In genomic region chr4:132512080-132512479, GRCm38 (mm10) we compare ENCODE assay signal across 22 mouse cellular contexts. TPM values are rescaled to one million over a fixed set of nuclear protein-coding genes. Genes with fewer than 3 reads are reported as not detected.
DNase-seq lines count a peak whose midpoint lies in the region; ATAC-seq and TF ChIP-seq lines count a peak whose summit lies in the region.
"Had no signal": no experiment of that assay in that cellular context is flagged by ENCODE, and none has a peak within 500 bp of the region (broad histone marks: within the 10 kb centered on the region; RNA-seq: fewer than 3 reads in every experiment).

No protein-coding gene starts in this region.

- peaks cover 5% of the 10 kb centered on the region for H3K4me1 ChIP-seq in bone marrow, adult 2 months (ENCODE audit: control insufficient read depth, insufficient read depth, low read length)
- H3K4me1 ChIP-seq in erythroblast, embryonic 14.5 days (ENCODE audit: control insufficient read depth) = peaks cover 88% of the 10 kb centered on the region
- H3K4me1 ChIP-seq in liver, embryonic 14.5 days (replicated peaks; ENCODE audit: control insufficient read depth in 2 of 2, insufficient read depth in 2 of 2, low read length in 1 of 2) = peaks cover 47 to 55% of the 10 kb centered on the region in 2 experiments
- peaks cover 23% of the 10 kb centered on the region for H3K4me1 ChIP-seq in midbrain, embryonic 13.5 days (replicated peaks)

- H3K4me2 ChIP-seq in liver, embryonic 14.5 days (ENCODE audit: low read depth) = peak overlapping the region; percentile 40
- no peak overlapping the region for H3K4me2 ChIP-seq in midbrain, embryonic 13.5 days (replicated peaks)
- H3K4me2 ChIP-seq: forebrain, embryonic 12.5 days; hindbrain, embryonic 12.5 days had no signal

- no peak overlapping the region for H3K4me3 ChIP-seq in bone marrow, adult 2 months (replicated peaks; ENCODE audit: control insufficient read depth, low read depth, low read length)
- H3K4me3 ChIP-seq in erythroblast, embryonic 14.5 days (replicated peaks) = peak overlapping the region; percentile 41
- no peak overlapping the region for H3K4me3 ChIP-seq in liver, embryonic 14.5 days (ENCODE audit: insufficient read depth in 1 of 2, low read depth in 2 of 2, low read length in 2 of 2)
- no peak overlapping the region for H3K4me3 ChIP-seq in midbrain, embryonic 13.5 days (replicated peaks)
- H3K4me3 ChIP-seq: embryonic facial prominence, embryonic 10.5 days; forebrain, embryonic 12.5 days; heart, embryonic 10.5 days; hindbrain, embryonic 12.5 days had no signal

- WGBS in bone marrow, adult 2 months = 69% methylated on average over 3 of the region's 3 CpGs
- WGBS in liver, embryonic 14.5 days (ENCODE audit: insufficient replicate concordance) = 36% methylated on average over 3 of the region's 3 CpGs
- 78% methylated on average over 3 of the region's 3 CpGs for WGBS in midbrain, embryonic 13.5 days

- peak; percentile 66 for TF ChIP-seq EP300 in liver, embryonic 14.5 days (IDR thresholded peaks at IDR 0.05; ENCODE audit: low read depth)

- H3K27ac ChIP-seq in bone marrow, adult 2 months (ENCODE audit: control insufficient read depth, insufficient read depth, low read depth, low read length, poor library complexity) = peak overlapping the region; percentile 73
- peak overlapping the region; percentile 63 for H3K27ac ChIP-seq in liver, embryonic 14.5 days
- H3K27ac ChIP-seq in midbrain, embryonic 13.5 days = no peak overlapping the region
- H3K27ac ChIP-seq: embryonic facial prominence, embryonic 10.5 days; forebrain, embryonic 12.5 days; heart, embryonic 10.5 days; hindbrain, embryonic 12.5 days had no signal

- H3K36me3 ChIP-seq in erythroblast, embryonic 14.5 days (ENCODE audit: control insufficient read depth) = peaks cover 3% of the 10 kb centered on the region; the same call in 1 of the 2 replicates
- no peaks in the 10 kb centered on the region for H3K36me3 ChIP-seq in liver, embryonic 14.5 days (replicated peaks; ENCODE audit: control insufficient read depth, insufficient read depth, low read depth)
- no peaks in the 10 kb centered on the region for H3K36me3 ChIP-seq in midbrain, embryonic 13.5 days
- H3K36me3 ChIP-seq: embryonic facial prominence, embryonic 10.5 days; forebrain, embryonic 12.5 days; heart, embryonic 10.5 days; hindbrain, embryonic 12.5 days had no signal

- no peaks in the 10 kb centered on the region for H3K27me3 ChIP-seq in erythroblast, embryonic 14.5 days (ENCODE audit: control insufficient read depth)
- H3K27me3 ChIP-seq in liver, embryonic 14.5 days (ENCODE audit: control insufficient read depth, insufficient read depth, low read length) = no peaks in the 10 kb centered on the region
- H3K27me3 ChIP-seq in midbrain, embryonic 13.5 days = peaks cover 23% of the 10 kb centered on the region

- no peak for TF ChIP-seq CTCF in bone marrow, adult 2 months (IDR thresholded peaks at IDR 0.05; ENCODE audit: control insufficient read depth, insufficient read depth, low read length)
- no peak for TF ChIP-seq CTCF in liver, embryonic 14.5 days (IDR thresholded peaks at IDR 0.05; ENCODE audit: low read depth)

- no peak for TF ChIP-seq POLR2A in bone marrow, adult 2 months (IDR thresholded peaks at IDR 0.05; ENCODE audit: borderline replicate concordance, control insufficient read depth, low read depth, low read length)

- no peak for ATAC-seq in liver, embryonic 14.5 days (ENCODE audit: insufficient read depth)
- no peak for ATAC-seq in midbrain, embryonic 13.5 days
- no peak for ATAC-seq in granulocyte monocyte progenitor cell, adult 5-6 weeks (replicated peaks; ENCODE audit: poor library complexity, severe bottlenecking)
- ATAC-seq: forebrain, postnatal 0 days; hindbrain, embryonic 16.5 days; inflammation-experienced regulatory T-cells, adult 6 months had no signal

- no peak for DNase-seq in liver, embryonic 14.5 days (ENCODE audit: low read depth in 3 of 3, low spot score in 3 of 3)
- DNase-seq in thymus, postnatal 25 days = no peak
- DNase-seq in lung, postnatal 25 days (ENCODE audit: low spot score) = no peak
- DNase-seq: adrenal gland, postnatal 10 days; cerebellum, adult 2 months; cerebellum, postnatal 10 days; forebrain, postnatal 0 days; gastrocnemius, postnatal 36 days; heart, adult 18-20 months; heart, postnatal 10 days; heart, postnatal 4 days had no signal

- peak overlapping the region; percentile 23 for H3K9ac ChIP-seq in liver, embryonic 14.5 days (replicated peaks)
- H3K9ac ChIP-seq in midbrain, embryonic 13.5 days (replicated peaks) = no peak overlapping the region
- H3K9ac ChIP-seq: forebrain, embryonic 12.5 days; forebrain, postnatal 0 days; hindbrain, embryonic 12.5 days had no signal

- H3K9me3 ChIP-seq in erythroblast, embryonic 14.5 days (ENCODE audit: control insufficient read depth, low read length) = no peaks in the 10 kb centered on the region
- H3K9me3 ChIP-seq in liver, embryonic 14.5 days (ENCODE audit: control insufficient read depth, low read length) = no peaks in the 10 kb centered on the region
- no peaks in the 10 kb centered on the region for H3K9me3 ChIP-seq in midbrain, embryonic 13.5 days
- H3K9me3 ChIP-seq: embryonic facial prominence, embryonic 10.5 days; forebrain, embryonic 12.5 days; G1E; heart, embryonic 10.5 days; hindbrain, embryonic 12.5 days had no signal

RNA-seq across cellular contexts. Expression of gene Sesn2, which starts 1.8 kb away (rescaled TPM):
- polyA plus RNA-seq in bone marrow, adult 2 months (2011; ENCODE audit: insufficient read depth, insufficient read length, low replicate concordance, missing spikeins) = 5.4 and 20.0 TPM in 2 replicates
- 1.5 and 2.4 TPM in 2 replicates for polyA plus RNA-seq in erythroblast, embryonic 14.5 days (2012)
- polyA plus RNA-seq in liver, embryonic 14.5 days (2012; rRNA removed) = 3.4 TPM in 2 replicates
- polyA plus RNA-seq in liver, embryonic 14.5 days (2014; fragmentation: Nextera tagmentation; extraction: Ambion mirVana) = 3.3 and 4.1 TPM in 2 replicates
- polyA plus RNA-seq in midbrain, embryonic 13.5 days (2015; fragmentation: Nextera tagmentation; extraction: Ambion mirVana) = 7.6 and 9.2 TPM in 2 replicates
- 3.4 and 3.9 TPM in 2 replicates for total RNA-seq in granulocyte monocyte progenitor cell, adult 5-6 weeks (2014; fragmentation: Nextera tagmentation)
- 2.1 and 2.9 TPM in 2 replicates for total RNA-seq in granulocyte monocyte progenitor cell, adult 5-6 weeks (2017)

RNA-seq across cellular contexts. Expression of gene Atpif1, which starts 21.4 kb away (rescaled TPM):
- polyA plus RNA-seq in bone marrow, adult 2 months (2011; ENCODE audit: insufficient read depth, insufficient read length, low replicate concordance, missing spikeins) = 886 and 890 TPM in 2 replicates
- polyA plus RNA-seq in erythroblast, embryonic 14.5 days (2012) = 102 and 103 TPM in 2 replicates
- 544 and 902 TPM in 2 replicates for polyA plus RNA-seq in liver, embryonic 14.5 days (2012; rRNA removed)
- polyA plus RNA-seq in liver, embryonic 14.5 days (2014; fragmentation: Nextera tagmentation; extraction: Ambion mirVana) = 1,811 and 1,820 TPM in 2 replicates
- 1,327 and 1,380 TPM in 2 replicates for polyA plus RNA-seq in midbrain, embryonic 13.5 days (2015; fragmentation: Nextera tagmentation; extraction: Ambion mirVana)
- 781 and 857 TPM in 2 replicates for total RNA-seq in granulocyte monocyte progenitor cell, adult 5-6 weeks (2014; fragmentation: Nextera tagmentation)
- total RNA-seq in granulocyte monocyte progenitor cell, adult 5-6 weeks (2017) = 1,252 and 1,475 TPM in 2 replicates

RNA-seq across cellular contexts. Expression of gene Dnajc8, which starts 23.3 kb away (rescaled TPM):
- 128 and 173 TPM in 2 replicates for polyA plus RNA-seq in bone marrow, adult 2 months (2011; ENCODE audit: insufficient read depth, insufficient read length, low replicate concordance, missing spikeins)
- polyA plus RNA-seq in erythroblast, embryonic 14.5 days (2012) = 28.3 and 36.9 TPM in 2 replicates
- polyA plus RNA-seq in liver, embryonic 14.5 days (2012; rRNA removed) = 47.6 and 84.2 TPM in 2 replicates
- 109 and 111 TPM in 2 replicates for polyA plus RNA-seq in liver, embryonic 14.5 days (2014; fragmentation: Nextera tagmentation; extraction: Ambion mirVana)
- 158 and 173 TPM in 2 replicates for polyA plus RNA-seq in midbrain, embryonic 13.5 days (2015; fragmentation: Nextera tagmentation; extraction: Ambion mirVana)
- total RNA-seq in granulocyte monocyte progenitor cell, adult 5-6 weeks (2014; fragmentation: Nextera tagmentation) = 136 and 140 TPM in 2 replicates
- 369 and 376 TPM in 2 replicates for total RNA-seq in granulocyte monocyte progenitor cell, adult 5-6 weeks (2017)

RNA-seq across cellular contexts. Expression of gene Med18, which starts 48.4 kb away (rescaled TPM):
- 9.5 and 19.3 TPM in 2 replicates for polyA plus RNA-seq in bone marrow, adult 2 months (2011; ENCODE audit: insufficient read depth, insufficient read length, low replicate concordance, missing spikeins)
- 0.37 and 0.49 TPM in 2 replicates for polyA plus RNA-seq in erythroblast, embryonic 14.5 days (2012)
- polyA plus RNA-seq in liver, embryonic 14.5 days (2012; rRNA removed) = 4.0 and 4.3 TPM in 2 replicates
- polyA plus RNA-seq in liver, embryonic 14.5 days (2014; fragmentation: Nextera tagmentation; extraction: Ambion mirVana) = 3.4 and 3.9 TPM in 2 replicates
- polyA plus RNA-seq in midbrain, embryonic 13.5 days (2015; fragmentation: Nextera tagmentation; extraction: Ambion mirVana) = 17.8 and 20.9 TPM in 2 replicates
- 9.2 and 16.1 TPM in 2 replicates for total RNA-seq in granulocyte monocyte progenitor cell, adult 5-6 weeks (2014; fragmentation: Nextera tagmentation)
- total RNA-seq in granulocyte monocyte progenitor cell, adult 5-6 weeks (2017) = 9.9 and 16.2 TPM in 2 replicates

RNA-seq across cellular contexts. Expression of gene Ptafr, which starts 51.8 kb away (rescaled TPM):
- 3.2 and 6.7 TPM in 2 replicates for polyA plus RNA-seq in bone marrow, adult 2 months (2011; ENCODE audit: insufficient read depth, insufficient read length, low replicate concordance, missing spikeins)
- polyA plus RNA-seq in erythroblast, embryonic 14.5 days (2012) = 0.01 and 0.03 TPM in 2 replicates
- 0.52 and 0.61 TPM in 2 replicates for polyA plus RNA-seq in liver, embryonic 14.5 days (2012; rRNA removed)
- 0.18 and 0.25 TPM in 2 replicates for polyA plus RNA-seq in liver, embryonic 14.5 days (2014; fragmentation: Nextera tagmentation; extraction: Ambion mirVana)
- polyA plus RNA-seq in midbrain, embryonic 13.5 days (2015; fragmentation: Nextera tagmentation; extraction: Ambion mirVana) = 0.41 and 0.51 TPM in 2 replicates
- 2.4 TPM in 2 replicates for total RNA-seq in granulocyte monocyte progenitor cell, adult 5-6 weeks (2014; fragmentation: Nextera tagmentation)
- 1.2 and 1.4 TPM in 2 replicates for total RNA-seq in granulocyte monocyte progenitor cell, adult 5-6 weeks (2017)
